Mouse (Mus musculus) embryonic facial prominence, embryonic 12.5 days (tissue): ENCODE results near the gene Necab3. TPM values are rescaled to one million over a fixed set of nuclear protein-coding genes. Genes with fewer than 3 reads are reported as not detected.

Experiments used
- ATAC-seq: fragments of 200-750 bp; cut with Nextera tagmentation; 2 replicates; pipeline ENCODE4 v1.8.0; 2017; ENCODE audit not compliant: insufficient number of reproducible peaks, insufficient read depth, low FRiP score, low TSS enrichment
- H3K27ac ChIP-seq: fragments of 300-500 bp; sonication (generic); 2 replicates; pipeline ENCODE4 v1.5.1; 2016; ENCODE audit warnings: mild to moderate bottlenecking
- H3K27me3 ChIP-seq: fragments of 300-500 bp; sonication (generic); 2 replicates; pipeline ENCODE4 v1.6.1; 2016; ENCODE audit warnings: mild to moderate bottlenecking, moderate library complexity
- H3K36me3 ChIP-seq: fragments of 300-500 bp; sonication (generic); 2 replicates; pipeline ENCODE4 v1.6.1; 2016; ENCODE audit warnings: mild to moderate bottlenecking
- H3K4me1 ChIP-seq: fragments of 300-500 bp; sonication (generic); 2 replicates; pipeline ENCODE4 v1.6.1; 2016
- H3K4me2 ChIP-seq: fragments of 300-500 bp; sonication (generic); replicated peaks from 2 replicates; pipeline ENCODE4 v1.6.1; 2016; ENCODE audit warnings: mild to moderate bottlenecking, moderate library complexity
- H3K4me3 ChIP-seq: fragments of 300-500 bp; sonication (generic); 2 replicates; pipeline ENCODE4 v1.5.1; 2016; ENCODE audit warnings: mild to moderate bottlenecking
- H3K9ac ChIP-seq: fragments of 300-500 bp; sonication (generic); 2 replicates; pipeline ENCODE4 v1.6.1; 2016; ENCODE audit warnings: mild to moderate bottlenecking, moderate library complexity
- H3K9me3 ChIP-seq: fragments of 300-500 bp; sonication (generic); 2 replicates; pipeline ENCODE4 v1.6.1; 2016; ENCODE audit warnings: mild to moderate bottlenecking, moderate library complexity
- WGBS: fragments of 180-500 bp; shearing (Covaris S2); methylation state at CpG from one replicate; pipeline ENCODE4 v1.1.7; 2016; 5-methylcytosine and 5-hydroxymethylcytosine counted together
- polyA plus RNA-seq: library from polyadenylated mRNA; unstranded; fragments of >200 nt; fragmentation: Nextera tagmentation; extraction: Ambion mirVana; gene quantifications from 2 replicates; pipeline ENCODE4 v1.2.1, GENCODE M21; 2016

The Necab3 gene
- polyA plus RNA-seq, 1 experiment from 2014 or later = 3.7 TPM

DNA sequence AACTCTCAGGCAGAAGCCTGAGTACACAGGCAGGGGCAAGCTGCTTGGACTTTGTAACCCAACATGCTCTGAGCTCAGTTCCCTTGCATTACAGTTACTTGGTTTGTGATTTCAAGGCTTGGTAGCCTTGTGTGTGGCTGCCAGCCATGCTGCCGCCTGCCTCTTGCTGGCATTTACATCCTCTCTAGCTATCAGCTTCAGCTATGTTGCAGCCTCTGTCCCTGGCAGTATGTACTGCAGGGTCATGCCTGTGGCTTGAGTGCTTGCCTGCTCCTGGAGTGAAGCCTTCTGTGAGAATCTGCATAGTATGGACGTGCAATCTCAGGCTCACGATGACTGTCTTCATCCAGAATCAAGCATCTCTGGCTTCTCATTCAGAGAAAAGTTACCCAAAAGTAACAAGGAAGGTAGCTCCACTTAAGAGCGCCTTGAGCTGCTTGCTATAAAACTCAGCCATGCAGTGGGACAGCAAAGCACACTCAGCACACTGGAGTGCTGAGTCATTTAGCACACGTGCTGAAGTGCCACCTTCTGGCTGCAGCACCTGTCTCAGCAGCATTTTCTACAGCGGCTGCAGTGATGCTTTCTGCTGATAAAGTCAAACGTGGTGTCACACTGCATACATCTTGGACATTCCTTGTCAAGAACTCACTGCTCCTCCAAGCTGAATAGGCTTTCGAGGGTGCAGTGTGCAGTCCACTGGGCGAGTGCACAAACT lies 51.0 kb downstream of the Necab3 start:
- H3K4me2 ChIP-seq = no peak overlapping the region
- no peak overlapping the region for H3K4me3 ChIP-seq
- no peak overlapping the region for H3K27ac ChIP-seq
- WGBS = 77% methylated on average over 9 of the region's 9 CpGs
- H3K4me1 ChIP-seq = no peaks in the 10 kb centered on the region
- no peak for ATAC-seq
- no peaks in the 10 kb centered on the region for H3K27me3 ChIP-seq
- H3K36me3 ChIP-seq = peaks cover 29% of the 10 kb centered on the region
- no peaks in the 10 kb centered on the region for H3K9me3 ChIP-seq
- H3K9ac ChIP-seq = no peak overlapping the region

DNA sequence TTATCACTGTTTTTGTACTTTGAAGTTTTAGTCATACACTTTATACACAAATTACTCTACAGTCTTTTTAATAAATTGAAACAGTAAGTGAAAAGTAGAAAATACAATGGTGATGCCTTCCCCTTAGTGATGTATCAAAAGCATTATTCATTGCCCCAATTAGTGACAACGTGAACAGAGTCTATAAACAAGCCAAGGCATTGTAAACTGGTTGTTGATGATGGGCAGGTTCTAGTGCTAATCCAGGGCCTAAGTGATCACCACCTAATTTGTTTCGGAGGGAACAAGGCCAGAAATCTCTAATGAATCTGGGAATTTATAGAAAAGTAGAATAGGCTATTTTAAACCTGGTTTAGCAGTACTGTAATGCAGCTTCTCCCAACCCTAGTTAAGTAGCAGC lies 51.6 kb downstream of the Necab3 start:
- Histone ChIP-seq H3K4me1 (no peaks in the 10 kb centered on the region), H3K9me3 (no peaks in the 10 kb centered on the region), H3K36me3 (peaks cover 26% of the 10 kb centered on the region), H3K27me3 (no peaks in the 10 kb centered on the region), H3K27ac (no peak overlapping the region), H3K4me2 (no peak overlapping the region), H3K9ac (no peak overlapping the region), H3K4me3 (no peak overlapping the region)
- ATAC-seq = no peak
- WGBS = 86% methylated on average over 2 of the region's 2 CpGs

GRCm38 (mm10) chr2:154500758-154501157 lies 57.9 kb downstream of the Necab3 start:
- no peaks in the 10 kb centered on the region; the same call in 1 of the 2 replicates for H3K4me1 ChIP-seq
- H3K9ac ChIP-seq = no peak overlapping the region
- H3K9me3 ChIP-seq = no peaks in the 10 kb centered on the region
- no peak for ATAC-seq
- H3K4me2 ChIP-seq = no peak overlapping the region
- H3K4me3 ChIP-seq = no peak overlapping the region
- H3K27me3 ChIP-seq = no peaks in the 10 kb centered on the region
- no peak overlapping the region for H3K27ac ChIP-seq
- WGBS = 89% methylated on average over 3 of the region's 3 CpGs
- peaks cover 19% of the 10 kb centered on the region for H3K36me3 ChIP-seq

GRCm38 (mm10) chr2:154499717-154500247 lies 58.9 kb downstream of the Necab3 start:
- H3K9ac ChIP-seq = no peak overlapping the region
- no peak for ATAC-seq
- peaks cover 15% of the 10 kb centered on the region; the same call in 1 of the 2 replicates for H3K36me3 ChIP-seq
- 98% methylated on average over 2 of the region's 2 CpGs for WGBS
- no peak overlapping the region for H3K4me2 ChIP-seq
- no peaks in the 10 kb centered on the region; the same call in 1 of the 2 replicates for H3K4me1 ChIP-seq
- H3K4me3 ChIP-seq = no peak overlapping the region
- no peaks in the 10 kb centered on the region for H3K27me3 ChIP-seq
- no peak overlapping the region for H3K27ac ChIP-seq
- H3K9me3 ChIP-seq = no peaks in the 10 kb centered on the region

- no peaks in the 10 kb centered on the region; the same call in 1 of the 2 replicates for H3K4me1 ChIP-seq
- no peak overlapping the region for H3K27ac ChIP-seq
- ATAC-seq = no peak
- no peaks in the 10 kb centered on the region for H3K9me3 ChIP-seq
- WGBS = 70% methylated on average over 5 of the region's 5 CpGs
- H3K27me3 ChIP-seq = no peaks in the 10 kb centered on the region
- H3K4me2 ChIP-seq = no peak overlapping the region
- H3K36me3 ChIP-seq = peaks cover 15% of the 10 kb centered on the region; the same call in 1 of the 2 replicates
- H3K4me3 ChIP-seq = no peak overlapping the region
- no peak overlapping the region for H3K9ac ChIP-seq
These were observed 60.1 kb downstream of the Necab3 start for GRCm38 (mm10) chr2:154498571-154498970.

GRCm38 (mm10) chr2:154495021-154495420 lies 63.7 kb downstream of the Necab3 start:
- H3K36me3 ChIP-seq = 0 out of 2 replicates have a peak, but pooled peaks cover 3% of the 10 kb centered on the region
- H3K4me2 ChIP-seq = no peak overlapping the region
- no peak for ATAC-seq
- no peak overlapping the region for H3K27ac ChIP-seq
- no peak overlapping the region for H3K9ac ChIP-seq
- H3K4me1 ChIP-seq = peaks cover 18% of the 10 kb centered on the region; the same call in 1 of the 2 replicates
- no peaks in the 10 kb centered on the region for H3K27me3 ChIP-seq
- H3K9me3 ChIP-seq = no peaks in the 10 kb centered on the region
- WGBS = 92% methylated on average over 4 of the region's 4 CpGs
- no peak overlapping the region for H3K4me3 ChIP-seq

Other genes with a start within 250 kb of the Necab3 start
- 15.9 and 19.6 TPM in 2 replicates for gene Cdk5rap1, start 185.9 kb downstream of the Necab3 start, polyA plus RNA-seq
- gene Snta1, start 150.8 kb downstream of the Necab3 start, polyA plus RNA-seq = 9.2 and 9.9 TPM in 2 replicates
- gene Cbfa2t2, start 122.4 kb downstream of the Necab3 start, polyA plus RNA-seq = 58.8 and 65.3 TPM in 2 replicates
- 1.0 and 1.2 TPM in 2 replicates for gene 1700003F12Rik, start 11.8 kb downstream of the Necab3 start, polyA plus RNA-seq
- gene Actl10, start 7.1 kb downstream of the Necab3 start, polyA plus RNA-seq = 0.24 and 0.28 TPM in 2 replicates
- gene E2f1, start 11.0 kb upstream of the Necab3 start, polyA plus RNA-seq = 25.9 and 26.3 TPM in 2 replicates
- 16.9 and 18.5 TPM in 2 replicates for gene Pxmp4, start 44.8 kb upstream of the Necab3 start, polyA plus RNA-seq
- 1.4 and 1.7 TPM in 2 replicates for gene Zfp341, start 54.4 kb upstream of the Necab3 start, polyA plus RNA-seq
- gene 4930519P11Rik, start 54.5 kb upstream of the Necab3 start, polyA plus RNA-seq = 0.49 and 1.1 TPM in 2 replicates
- gene Chmp4b, start 92.8 kb upstream of the Necab3 start, polyA plus RNA-seq = 29.3 and 29.4 TPM in 2 replicates
- not detected in 2 replicates for gene Gm14214, start 211.1 kb upstream of the Necab3 start, polyA plus RNA-seq
- gene Raly, start 232.2 kb upstream of the Necab3 start, polyA plus RNA-seq = 47.6 and 57.5 TPM in 2 replicates
- 9.4 and 9.6 TPM in 2 replicates for gene a, start 232.5 kb upstream of the Necab3 start, polyA plus RNA-seq